Mouse (Mus musculus) testis, postnatal 10 days (tissue): ENCODE results near the gene Gm28539.
"Not testable (repeated sequence)": the region's sequence is repeated elsewhere in the genome, so short reads cannot be mapped to it uniquely, and the experiment has no call there.

Experiments used
- DNase-seq: peaks from one replicate; pipeline ENCODE4 v3.0.0; 2021; ENCODE audit warnings: low spot score

Gm28539 gene

GRCm38 (mm10) chr16:18955070-18955469 is 118.7 kb downstream of the Gm28539 start:
- DNase-seq: no peak

- DNase-seq: no peak
These were observed 127.1 kb downstream of the Gm28539 start for GRCm38 (mm10) chr16:18963486-18963885.

- no peak for DNase-seq
These were observed 133.2 kb downstream of the Gm28539 start for GRCm38 (mm10) chr16:18969420-18970128.

DNA sequence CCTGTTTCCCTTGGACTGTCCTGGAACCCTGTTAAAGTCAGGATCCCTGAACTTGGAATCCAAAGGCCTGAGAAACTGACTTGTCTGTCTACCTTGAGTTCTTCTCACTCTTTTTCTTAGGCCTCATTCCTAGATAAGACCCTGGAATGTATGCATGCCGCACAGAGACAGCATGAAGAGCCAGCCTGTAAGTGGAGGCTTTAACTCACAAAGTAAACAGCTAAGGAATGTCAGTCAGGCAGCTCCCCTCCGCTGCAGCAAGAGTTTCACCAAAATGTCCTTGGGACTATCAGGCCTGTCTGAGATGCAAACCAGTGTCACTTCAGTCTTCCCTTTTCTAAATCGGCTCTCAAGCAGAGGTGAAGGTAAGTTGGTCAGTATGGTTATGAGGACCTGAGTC is 134.5 kb downstream of the Gm28539 start:
- no peak for DNase-seq

GRCm38 (mm10) chr16:18975665-18976064 is 139.3 kb downstream of the Gm28539 start:
- not testable (repeated sequence) for DNase-seq

DNA sequence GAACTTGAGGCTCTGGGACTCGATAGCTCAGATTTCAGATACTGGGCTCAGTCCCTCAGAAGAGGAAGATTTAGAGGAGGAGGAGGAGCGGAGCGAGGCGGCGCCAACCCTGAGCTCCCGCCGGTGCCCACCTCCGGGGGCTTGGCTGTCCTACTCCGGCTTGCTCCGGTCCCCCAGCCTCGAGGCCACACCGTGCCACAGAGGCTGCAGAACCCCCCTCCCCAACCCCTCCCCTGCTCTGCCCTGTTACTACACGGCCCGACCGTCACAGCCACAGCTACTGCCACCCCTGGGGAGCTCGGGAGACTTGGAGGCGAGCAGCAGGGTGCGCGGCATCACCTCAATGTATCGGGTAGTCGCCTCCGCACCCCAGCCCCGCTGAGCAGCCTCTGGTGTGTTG is 139.9 kb downstream of the Gm28539 start:
- no peak for DNase-seq

DNA sequence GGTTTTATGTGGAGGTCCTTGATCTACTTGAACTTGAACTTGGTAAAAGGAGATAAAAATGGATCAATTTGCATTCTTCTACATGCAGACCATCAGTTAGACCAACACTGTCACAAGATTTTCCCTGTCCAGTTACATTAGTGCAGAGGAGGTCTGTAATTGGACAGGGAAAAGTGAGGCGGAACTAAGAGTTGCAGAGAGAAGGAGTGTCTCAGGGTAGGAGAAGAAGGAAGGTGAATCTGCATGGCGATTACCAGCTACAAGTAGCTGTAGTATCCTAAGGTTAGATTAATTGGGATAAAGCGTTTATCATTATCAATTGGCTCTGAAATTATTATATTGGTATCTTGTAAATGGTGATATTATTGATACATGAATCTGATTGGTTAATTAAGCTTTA is 150.0 kb downstream of the Gm28539 start:
- DNase-seq: no peak

DNA sequence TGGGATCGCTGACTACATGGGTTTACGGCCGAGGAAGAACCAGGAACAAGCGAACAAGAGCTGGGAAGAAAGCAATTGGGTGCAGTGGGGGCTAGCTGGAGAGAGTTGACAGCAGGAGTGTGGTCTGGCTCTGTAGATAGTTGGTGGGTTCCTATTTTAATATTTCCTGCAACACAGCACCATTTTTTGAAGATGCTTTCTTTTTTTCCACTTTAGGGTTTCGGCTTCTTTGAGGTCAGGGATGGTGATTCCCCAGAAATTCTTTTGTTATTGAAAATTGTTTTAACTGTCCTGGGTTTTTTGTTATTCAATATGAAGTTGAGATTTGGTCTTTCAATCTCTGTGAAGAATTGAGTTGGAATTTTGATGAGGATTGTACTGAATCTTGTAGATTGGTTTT is 150.5 kb downstream of the Gm28539 start:
- no peak for DNase-seq

DNA sequence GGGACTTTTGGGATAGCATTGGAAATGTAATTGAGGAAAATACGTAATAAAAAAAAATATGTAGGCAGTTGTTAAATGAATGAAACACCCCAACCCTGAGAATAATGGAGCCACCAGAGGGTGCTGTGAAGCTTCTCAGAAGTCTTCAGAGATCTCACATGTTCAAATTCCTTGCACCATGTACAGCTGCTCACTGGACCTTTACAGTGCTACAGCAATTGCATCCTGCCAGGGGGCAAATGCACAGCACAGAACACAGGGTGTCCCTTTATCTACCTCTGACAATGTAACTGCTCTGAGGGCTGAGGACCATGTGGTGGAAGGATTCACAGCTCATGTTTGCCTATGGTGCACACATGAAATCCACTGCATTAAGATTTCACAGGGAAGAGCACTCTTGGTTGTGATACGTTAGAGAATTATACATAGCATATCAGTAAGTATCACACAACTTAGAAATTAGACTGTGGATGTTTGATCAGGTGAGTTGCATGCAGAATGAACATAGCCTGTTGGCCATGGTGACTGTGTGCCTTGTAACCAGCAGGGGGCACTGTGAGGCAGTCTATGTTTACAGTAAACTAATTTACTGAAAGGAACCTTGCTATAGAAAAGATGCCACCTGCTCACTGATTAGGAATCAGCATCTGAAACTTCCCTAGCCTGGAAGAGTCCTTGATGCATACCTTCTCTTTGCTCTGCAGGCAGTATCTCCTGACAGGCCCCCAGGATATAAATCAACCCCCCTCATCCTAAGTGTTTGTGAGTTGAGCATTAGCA is 166.4 kb downstream of the Gm28539 start:
- not testable (repeated sequence) for DNase-seq

DNA sequence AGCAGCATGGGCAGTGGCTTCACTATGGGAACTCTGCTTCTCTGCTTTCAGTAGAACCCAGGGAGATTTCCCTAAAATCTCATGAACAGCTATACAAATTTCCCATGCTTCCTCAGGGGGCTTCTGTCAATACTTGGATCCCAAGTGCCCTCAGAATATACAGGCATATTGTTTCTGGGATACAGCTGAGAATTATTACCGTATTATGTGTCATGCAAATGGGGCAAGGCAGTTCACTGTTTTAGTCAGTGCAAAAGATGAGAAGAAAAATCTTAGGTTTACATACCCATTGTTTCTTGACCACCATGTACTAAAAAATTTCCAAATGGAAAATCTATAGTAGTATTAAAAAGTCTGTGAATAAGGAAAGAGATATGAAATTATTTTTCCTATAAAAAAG is 167.4 kb downstream of the Gm28539 start:
- DNase-seq: no peak

- DNase-seq: no peak
These were observed 168.9 kb downstream of the Gm28539 start for GRCm38 (mm10) chr16:19005298-19005697.
